Mouse (Mus musculus): ENCODE measurements at regions not wholly inside any gene's neighbourhood (a gene's known extent, or its start where the extent isn't known, plus 50 kb on each side); places are given as distances from the start of the nearest gene placed in this dataset.

GRCm38 (mm10) chr12:69424971-69425370, 52.7 kb upstream of the Gm9887 start:
- no peak for TF ChIP-seq EP300 (optimal IDR thresholded peaks at IDR 0.05)
- no peak for TF ChIP-seq CTCF (IDR thresholded peaks at IDR 0.05; ENCODE audit: low read depth)
